17 mouse cellular contexts compared by ENCODE assay signal in genomic region chr16:76983696-76984095, GRCm38 (mm10).
"Had no signal": no experiment of that assay in that cellular context is flagged by ENCODE, and none has a peak within 500 bp of the region (broad histone marks: within the 10 kb centered on the region; RNA-seq: fewer than 3 reads in every experiment).

No protein-coding gene starts in this region.

- H3K4me3 ChIP-seq: neural tube, embryonic 12.5 days; neural tube, embryonic 13.5 days; neural tube, embryonic 15.5 days; stomach, embryonic 15.5 days had no signal

- DNase-seq: retina, postnatal 1 day; right cerebral cortex, adult 18-20 months; right cerebral cortex, postnatal 14 days; right cerebral cortex, postnatal 25 days; right cerebral cortex, postnatal 4 days; spleen, adult 18-20 months; thymus, adult 18-20 months; thymus, adult 2 months; thymus, postnatal 14 days; thymus, postnatal 25 days; thymus, postnatal 36 days; thymus, postnatal 4 days had no signal

- H3K27ac ChIP-seq: neural tube, embryonic 12.5 days; neural tube, embryonic 13.5 days; neural tube, embryonic 15.5 days; stomach, embryonic 15.5 days; stomach, postnatal 0 days had no signal
